Mouse (Mus musculus): ENCODE measurements at regions not wholly inside any gene's neighbourhood (a gene's known extent, or its start where the extent isn't known, plus 50 kb on each side); places are given as distances from the start of the nearest gene placed in this dataset.

DNA sequence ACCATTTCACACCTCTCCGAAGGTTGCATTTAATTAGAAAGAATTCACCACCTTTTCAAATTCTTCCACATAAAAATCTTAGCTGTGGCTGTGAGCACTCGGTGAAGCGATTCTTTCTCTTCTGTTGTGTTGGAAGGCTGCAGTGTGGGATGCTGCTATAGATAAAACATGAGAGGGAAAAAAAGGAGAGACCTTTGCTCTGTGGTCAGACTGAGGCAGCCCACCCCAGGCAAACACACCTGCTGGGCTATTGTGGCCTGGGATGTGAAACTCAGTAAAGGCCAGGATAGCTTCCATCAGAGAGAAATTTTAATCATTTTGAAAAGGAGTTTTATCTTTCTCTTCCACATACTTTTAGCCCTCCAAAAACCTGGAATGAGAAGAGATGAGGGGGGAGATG is 625.3 kb upstream of the Akr1e1 start:
- DNase-seq, result no peak

DNA sequence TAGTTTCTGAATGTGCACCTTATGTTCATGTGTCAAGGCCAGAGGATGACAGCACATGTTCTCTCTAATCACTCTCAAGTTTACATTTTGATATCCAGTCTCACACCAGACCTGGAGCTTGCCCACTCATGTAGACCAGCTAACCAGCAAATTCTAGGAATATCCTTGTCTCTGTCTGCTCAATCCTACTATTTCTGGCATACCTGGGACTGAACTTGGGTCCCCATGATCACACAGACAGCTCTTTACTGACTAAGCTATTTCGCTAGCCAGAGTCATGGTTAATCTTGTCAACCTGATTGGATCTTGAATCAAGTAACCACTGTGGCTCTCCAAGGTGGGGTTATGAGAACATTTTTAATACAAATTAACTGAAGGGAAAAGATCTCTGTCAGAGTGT is 625.9 kb upstream of the Klf6 start:
- no peak for DNase-seq

DNA sequence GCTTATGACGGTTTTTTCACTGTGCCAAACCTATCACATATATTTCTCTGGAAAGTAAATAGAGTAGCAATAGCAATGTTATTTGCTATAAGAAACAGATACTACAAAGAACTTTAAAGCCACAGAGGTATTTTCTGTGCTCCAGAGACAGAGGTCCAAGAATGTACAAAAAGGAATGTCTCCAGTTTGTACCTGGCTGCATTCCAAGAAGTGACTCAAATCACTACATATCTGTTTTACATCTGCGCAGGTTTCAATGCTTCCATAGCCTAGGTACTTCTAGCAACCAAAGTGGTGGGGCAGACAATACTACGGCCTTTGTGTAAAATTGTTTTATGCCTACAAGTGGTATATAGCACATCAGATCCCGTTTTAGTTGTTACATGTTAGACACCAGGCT is 620.7 kb upstream of the Klf6 start:
- no peak for DNase-seq

DNA sequence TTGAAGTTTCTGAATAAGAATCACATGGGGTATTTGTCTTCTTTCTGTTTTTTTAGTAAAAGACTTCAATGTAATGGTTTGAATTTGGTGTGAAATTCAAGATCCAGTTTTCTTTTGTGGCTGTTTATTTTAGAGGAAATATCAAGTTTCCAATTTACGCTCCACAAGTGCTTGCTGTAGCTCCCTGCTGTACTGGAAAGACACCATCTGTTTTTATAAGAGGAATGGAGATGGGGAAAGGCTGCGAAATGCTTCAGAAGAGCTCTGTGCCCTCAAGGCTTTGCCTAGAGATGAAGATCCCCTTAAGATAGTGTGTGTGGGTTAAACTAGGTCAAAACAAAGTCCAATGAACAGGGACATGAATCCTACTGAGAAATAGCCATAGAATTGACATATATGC is 618.5 kb upstream of the Klf6 start:
- no peak for DNase-seq

DNA sequence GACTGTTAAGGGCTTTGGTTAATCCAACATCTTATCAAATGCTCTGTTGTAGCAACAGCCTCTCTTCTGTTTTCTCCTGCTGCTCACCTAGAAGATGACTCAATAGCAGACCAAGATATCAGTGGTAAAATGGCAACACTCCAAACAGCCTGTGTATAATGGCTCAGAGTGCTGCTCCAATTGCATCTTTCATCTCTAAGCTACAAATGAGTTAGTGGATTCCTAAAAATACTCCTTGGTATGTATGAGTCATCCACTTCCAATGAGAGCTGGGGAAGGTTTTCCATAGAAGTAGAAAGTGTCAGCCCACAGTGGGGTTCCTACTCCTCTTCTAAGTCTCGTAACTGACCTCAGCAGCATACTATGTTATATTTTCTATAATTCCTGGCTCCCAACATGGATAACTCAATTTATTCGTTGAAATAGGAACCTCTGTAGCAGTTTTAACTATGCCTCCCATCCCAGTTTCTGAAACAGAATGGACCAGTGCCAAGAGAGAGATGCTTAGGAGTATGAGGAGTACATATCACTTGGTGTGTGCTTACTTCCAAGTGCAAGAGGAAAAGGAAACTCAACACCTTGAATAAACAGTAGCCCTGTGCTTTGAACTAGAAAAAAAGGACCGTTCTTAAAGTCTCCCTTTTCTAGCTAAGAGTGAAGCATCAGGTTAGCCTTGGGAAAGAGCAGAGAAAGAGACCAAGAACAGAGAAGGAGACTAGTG is 612.5 kb upstream of the Klf6 start:
- no peak for DNase-seq

DNA sequence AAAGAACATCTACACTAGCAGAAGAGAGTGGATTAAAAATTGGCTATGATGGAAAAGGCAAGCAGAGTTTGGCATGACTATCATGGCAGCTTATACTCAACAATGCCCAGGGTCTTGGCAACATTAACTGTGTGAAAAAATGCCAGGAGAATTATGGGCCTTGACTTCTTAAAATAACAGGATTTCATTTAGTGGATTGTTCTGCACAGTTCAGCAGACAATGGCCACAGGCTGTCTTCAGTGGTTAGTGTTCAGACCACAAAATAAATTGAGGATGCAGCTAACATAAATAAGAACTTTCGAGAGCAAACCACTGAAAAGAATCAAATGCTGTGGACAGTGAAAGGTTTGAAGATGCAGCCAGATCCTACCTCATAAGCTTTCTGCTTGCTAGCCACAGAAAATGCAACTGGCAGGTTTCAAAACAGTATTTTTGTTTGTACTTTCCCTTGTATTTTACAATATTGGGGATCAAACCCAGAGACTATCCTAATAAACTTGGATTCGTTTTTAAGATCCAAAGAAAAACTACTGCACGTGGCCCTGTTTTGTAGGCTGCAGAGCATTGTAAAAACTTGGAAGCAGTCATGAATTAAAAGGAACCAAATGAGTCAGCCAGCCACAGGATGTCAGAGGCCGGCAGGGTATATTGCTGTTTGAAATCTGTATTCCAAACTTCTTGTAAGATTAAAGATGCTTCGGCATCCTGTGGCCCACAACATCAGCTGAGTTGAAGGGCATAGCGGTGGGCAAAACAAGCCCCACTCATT is 603.2 kb upstream of the Klf6 start:
- DNase-seq, result no peak

DNA sequence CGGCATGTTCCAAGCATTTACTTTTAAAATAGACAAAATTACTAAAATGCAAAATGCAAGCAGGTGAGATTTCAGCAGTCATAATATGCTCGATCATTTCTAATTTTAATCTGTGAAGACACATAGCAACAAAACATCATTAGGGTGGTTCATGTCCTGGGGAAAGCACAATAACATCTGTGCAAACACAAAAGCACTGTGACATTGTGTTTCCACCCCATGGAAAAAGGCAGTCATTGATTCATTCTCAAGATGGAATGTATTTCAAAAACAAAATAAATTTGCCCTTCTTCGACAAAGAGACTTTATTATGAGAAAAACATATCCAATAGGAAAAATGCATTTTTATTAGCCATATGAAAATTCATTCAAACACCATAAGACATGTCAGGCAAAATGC is 601.5 kb upstream of the Klf6 start:
- no peak for DNase-seq

DNA sequence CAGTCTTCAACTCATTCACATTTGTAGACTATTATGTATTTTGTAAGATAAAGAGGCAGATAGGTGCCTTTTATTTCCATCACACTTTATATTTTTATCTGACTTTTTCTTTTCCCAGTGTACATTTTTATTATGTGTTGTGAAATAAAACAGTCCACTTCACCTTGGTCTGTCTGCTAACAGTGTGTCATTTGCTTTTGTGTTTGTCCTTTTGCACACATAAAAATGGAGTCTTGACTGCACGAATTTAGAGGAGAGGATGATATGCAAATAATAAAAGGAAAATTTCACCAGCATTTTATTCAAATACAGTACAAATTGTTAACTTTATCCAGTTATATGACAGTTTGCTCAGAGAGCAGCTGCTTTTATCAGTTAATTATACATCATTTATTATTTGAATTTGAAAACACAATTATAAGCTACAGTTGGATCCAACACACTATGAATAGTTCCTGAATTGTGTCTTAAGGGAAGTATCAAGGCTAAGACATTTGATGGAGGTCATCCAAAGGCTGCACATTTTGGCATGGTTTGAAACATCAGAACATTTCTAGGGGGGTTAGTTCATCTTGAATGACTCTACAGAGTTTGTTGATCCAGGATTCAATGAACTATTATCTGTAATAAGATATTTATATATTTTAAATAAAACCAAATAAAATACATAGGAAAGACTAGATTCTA is 588.6 kb upstream of the Klf6 start:
- DNase-seq, result no peak

DNA sequence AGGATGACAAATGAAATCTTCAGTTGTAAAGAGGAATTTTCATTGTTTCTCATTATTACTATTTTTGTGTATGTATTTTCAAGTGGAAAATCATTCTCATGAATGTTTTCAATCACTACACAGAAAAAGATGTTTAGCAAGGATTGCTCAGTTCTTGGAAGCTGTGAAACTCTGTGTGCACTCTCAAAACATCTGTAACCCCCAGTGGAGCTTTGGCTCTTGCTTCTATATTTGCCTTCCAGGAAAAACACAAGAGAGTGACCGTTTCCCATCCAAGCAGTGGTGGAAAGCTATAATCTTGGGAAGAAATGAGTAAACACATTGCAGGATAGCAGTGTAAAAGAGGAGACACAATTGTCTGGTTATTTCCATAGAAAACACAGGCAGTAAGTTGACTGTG is 584.7 kb upstream of the Klf6 start:
- DNase-seq, result no peak

DNA sequence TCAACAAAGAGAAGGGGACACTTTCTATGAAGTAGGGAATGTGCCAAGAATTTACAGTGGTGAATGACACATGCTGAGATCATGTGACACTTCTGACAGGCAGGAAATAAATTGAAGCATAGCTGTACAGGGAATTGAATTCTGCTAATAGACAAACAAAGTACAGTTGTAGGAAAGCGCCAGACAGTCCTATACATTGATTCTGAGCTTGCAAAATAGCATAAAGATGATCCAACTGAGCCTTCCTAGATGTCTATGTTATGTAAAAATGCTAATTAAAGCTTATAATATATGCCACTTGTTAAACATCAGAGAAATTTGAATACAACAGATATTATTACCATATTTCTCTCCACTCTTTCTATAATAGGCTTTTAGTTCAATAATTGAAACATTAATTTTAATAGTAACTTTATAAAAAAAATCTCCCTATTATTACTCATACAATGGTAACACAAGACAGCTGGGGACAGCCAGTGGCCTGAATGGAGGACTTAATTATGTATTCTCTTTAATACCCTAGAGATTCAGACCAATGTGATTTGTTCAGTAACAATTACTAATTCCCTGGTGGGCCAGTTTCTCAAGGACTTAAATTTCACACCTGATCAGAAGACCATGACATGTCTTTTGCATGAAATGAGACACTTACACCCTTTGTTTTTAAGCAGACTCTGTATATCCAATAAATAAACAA is 571.4 kb upstream of the Klf6 start:
- no peak for DNase-seq

DNA sequence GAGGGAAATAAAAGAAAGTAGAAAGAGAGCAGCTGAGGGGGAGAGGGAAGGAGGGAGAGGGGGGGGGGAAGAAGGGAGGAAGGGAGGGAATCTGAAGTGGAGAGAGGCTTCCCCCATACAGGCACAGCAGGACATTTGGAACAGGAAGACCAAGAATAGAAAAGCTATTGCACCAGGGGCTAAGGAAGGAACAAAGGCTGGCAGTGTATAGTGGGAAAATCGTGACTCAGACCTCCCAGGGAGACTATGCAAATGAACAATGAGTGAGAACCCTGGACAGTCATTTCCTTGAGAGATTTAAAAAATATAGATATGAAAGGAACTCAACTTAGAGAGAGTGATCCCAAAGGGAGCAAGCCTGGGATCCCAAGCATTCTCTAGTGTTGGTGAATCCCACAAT is 559.1 kb upstream of the Klf6 start:
- DNase-seq, result no peak

DNA sequence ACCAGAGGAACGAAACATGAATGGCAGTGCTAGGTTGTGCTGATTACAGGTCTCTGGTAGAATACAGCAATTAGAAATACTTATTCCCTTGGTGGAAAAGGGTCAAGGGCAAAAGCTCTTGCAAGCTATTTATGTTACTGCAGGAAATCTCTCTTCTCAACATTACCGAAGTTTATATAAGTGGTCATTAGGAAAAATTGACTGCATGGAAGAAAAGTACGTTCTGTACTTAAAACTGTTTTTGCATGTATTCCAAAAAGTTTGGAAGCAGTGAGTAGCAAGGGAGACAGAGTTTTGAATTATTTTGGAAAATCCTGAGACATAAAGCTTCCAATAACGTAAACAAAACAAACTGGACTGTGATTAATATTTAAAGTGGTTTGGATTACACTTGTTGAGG is 554.6 kb upstream of the Klf6 start:
- DNase-seq, result no peak

DNA sequence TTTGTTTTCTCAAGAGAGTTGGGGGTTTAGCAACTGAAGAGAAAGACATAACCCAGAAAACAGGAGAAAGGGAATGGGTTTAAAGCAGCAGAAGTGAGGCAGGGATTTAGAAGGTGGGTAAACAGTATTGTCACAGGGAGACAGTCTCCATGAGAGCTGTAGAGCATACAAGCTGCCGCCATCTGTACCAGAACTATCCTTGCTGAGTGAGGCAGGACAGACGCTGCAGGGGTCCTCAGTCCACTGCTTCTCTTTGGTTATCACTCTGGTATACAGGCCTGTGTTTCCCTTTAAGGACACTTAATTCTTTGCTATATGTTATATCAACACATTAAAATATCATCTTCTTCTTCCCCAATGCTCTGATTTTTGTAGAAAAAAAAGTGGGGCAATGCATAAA is 548.0 kb upstream of the Klf6 start:
- DNase-seq, result no peak

DNA sequence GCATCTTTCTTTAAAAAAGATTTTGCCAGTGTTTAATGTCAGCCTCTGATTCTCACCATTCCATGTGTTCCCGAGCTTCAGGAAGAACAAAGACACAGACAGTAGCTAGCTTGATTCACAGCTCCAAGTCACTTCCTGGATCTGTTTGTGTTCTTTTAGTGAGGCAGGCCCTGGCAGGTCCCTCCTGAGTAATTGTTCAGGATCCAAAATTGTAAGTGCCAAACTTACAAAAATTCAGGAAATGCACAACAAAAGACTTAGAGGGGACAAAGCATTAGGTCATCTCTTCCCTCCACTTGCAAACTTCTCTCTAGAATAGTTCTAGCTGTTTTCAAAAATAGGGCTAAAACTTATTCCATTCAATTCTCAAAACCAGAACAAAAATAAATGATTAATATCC is 546.3 kb upstream of the Klf6 start:
- peak; percentile 6 for DNase-seq

DNA sequence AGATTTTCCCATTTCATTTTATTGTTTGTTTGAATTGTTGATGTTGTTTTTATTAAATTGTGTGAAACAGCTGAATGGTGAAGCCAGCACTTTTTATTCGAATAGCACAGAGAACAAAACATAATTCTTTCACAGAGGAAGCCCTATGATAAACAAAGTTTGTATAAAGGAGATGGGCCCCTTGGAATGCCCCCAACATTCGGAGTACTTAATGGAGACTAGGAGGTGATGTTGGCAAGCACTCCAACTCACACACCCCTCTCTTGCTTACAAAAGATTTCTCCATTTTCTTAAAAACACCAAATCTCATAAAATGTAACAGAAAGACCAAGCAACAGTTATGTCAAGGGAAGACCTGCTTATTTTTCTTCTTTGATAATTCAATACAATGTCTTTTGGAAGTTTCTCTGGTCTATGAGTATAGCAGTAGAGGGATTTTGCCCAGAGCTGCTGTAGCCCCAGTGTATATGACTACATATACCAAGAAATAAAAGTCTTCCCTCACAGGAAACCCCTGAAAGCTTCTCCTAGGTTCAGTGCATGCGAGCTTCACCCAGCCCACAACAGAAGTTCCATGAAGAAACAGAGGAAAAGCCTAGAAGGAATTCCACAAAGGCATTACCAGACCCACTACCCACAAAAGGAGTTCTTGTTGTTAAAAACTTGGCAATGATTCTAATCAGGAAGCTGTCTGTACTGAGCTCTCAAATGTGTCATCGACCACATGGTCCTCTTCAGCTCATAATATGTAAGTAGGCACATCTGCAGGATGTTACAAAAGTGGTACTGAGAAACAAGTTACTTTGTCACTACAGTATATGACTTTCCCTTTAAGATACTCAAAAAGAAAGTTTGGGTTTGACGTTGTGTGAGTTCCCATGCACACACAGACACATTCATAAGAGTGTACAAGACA is 543.1 kb upstream of the Klf6 start:
- DNase-seq, result no peak

DNA sequence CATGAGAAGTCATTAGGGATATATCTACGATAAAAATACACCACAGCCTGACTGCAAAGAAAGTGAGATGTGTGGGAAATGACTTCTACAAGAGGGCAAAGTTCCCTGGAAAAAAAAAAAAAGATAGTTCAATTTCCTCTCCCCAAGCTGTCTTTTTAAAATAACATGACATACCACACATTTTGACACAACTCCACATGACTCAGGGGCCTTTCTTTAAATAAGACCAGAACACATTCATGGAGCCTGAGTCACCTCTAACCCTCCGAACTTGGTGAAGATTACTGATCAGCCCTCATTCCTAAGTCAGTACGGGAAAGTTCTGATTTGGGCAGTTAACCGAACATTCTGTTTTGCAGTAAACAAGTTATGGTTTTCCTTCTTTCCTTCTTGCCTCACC is 515.6 kb upstream of the Klf6 start:
- DNase-seq, result no peak

DNA sequence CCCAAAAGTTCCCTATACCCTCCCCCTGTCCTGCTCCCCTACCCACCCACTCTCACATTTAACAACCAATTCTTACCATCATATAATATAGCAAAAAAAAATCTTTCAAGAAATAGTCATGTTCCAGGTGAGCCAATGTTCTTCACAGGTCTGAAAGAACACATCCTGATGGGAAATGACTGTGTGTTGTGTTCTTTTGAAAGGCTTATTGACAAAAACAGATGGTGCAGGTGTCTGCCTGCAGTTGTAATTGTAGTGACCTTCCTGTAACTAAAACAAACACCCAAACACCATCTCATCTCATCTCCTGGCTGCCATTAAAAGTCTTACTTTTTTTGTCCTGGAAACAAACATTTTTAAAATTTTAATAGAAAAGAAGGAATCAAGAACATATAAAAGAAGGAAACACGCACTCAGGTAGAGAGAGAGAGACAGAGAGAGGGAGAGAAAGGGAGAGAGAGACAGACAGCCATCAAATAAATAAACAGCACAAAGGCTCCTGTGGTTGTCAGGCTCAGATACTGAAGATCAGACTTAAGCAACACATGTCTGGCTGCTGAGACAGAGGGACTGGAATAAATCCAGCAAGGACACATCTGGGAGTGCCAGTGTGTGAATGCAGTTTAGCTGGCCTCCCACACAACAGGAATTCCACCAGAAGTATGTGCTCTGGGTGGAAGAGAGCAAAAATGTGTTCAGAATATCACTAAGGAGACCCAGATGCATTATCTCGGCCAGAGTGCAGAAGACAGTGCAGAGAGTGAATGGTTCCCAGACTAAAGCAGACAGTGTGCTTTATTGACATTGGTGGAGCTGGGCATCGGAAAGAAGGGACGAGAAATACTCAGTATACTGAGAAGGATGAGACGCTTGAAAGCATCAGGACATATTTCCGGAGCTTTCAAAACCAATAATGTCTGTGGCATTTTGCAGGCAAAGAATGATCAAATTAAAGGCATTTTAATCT is 513.5 kb upstream of the Klf6 start:
- DNase-seq, result no peak

DNA sequence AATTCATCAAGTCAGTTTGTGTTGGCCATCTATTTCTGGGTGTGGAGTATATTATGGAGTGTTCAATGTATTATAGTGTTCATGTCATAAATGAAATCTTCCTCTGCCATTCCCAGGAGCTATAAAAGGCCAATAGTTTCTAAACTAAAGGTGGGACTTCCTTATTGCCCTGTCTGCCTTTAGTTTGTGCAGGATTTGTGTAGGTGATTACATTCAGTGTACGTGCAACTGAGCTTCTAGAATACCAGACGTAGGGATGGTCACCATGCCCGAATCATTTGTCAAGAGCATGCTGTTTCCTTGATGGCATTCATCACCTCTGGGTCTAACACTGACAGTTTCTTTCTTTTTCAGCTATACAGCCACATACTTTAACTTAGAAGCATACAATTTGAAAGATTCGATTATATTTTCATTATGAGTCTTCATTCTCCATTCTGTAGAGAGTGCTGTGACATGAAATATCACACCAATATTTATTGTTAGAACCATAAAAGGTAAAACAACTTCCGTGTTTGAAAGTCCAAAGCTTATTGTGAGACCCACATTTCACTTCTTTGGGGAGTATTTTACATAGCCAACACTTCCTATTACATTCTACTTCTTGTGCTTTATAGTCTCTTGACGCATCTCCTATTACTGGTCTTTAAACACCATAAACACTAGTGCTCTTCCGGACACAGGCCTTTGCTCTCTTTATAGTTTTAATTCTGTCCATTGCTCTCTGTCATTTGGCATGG is 494.1 kb upstream of the Klf6 start:
- DNase-seq, result no peak

DNA sequence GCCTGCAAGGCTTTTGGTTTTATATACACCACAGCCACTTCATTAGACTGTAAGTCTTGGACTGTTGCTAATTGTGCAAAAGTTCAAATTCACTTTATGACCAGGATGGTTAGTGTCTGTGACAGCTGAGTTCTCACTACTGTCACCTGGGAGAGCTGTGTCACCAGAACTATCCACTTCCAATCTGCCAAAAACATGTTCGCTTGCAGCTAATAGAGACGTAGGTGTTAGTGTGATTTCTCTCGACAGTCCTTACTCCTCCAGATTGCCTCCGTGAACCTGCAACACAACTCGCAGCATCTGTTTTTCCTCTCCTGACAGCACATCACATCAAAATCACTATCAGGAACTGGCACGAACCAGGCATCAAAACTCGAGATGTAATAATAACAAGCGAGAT is 491.3 kb upstream of the Klf6 start:
- DNase-seq, result no peak

DNA sequence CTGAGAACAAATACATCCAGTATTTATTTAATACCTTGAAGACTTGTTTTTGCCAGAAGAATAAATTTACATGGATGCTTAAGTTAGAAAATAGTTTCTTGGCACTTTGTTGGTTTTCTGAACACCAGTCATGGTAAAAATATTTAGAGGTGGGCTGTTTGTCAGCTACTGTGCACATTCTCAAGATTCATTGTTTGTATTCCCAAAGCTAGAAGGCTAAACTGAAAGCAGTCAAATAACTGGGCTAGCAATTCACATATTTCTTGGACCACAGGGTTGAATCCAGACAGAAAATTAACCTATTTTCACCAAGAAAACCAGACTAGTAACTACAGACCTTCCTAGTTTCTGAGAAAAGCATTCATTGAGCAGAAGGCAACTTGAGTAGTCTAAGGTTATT is 488.1 kb upstream of the Klf6 start:
- DNase-seq, result no peak
